Mouse (Mus musculus): ENCODE measurements around the gene Hecw2. TPM values are rescaled to one million over a fixed set of nuclear protein-coding genes. Genes with fewer than 3 reads are reported as not detected.

Gene Hecw2
- polyA plus RNA-seq, 1 experiment from 2014 or later = 2.2 TPM

GRCm38 (mm10) chr1:53773994-53774393, 421.0 kb downstream of the Hecw2 start:
- CTCF ChIA-PET = interaction anchor here (1.1 to 1.7 kb wide), 4 partner anchors 9 to 90 kb away, joined by 3 read pairs; no protein-coding TSS in a partner anchor
- no peaks in the 10 kb centered on the region for H3K27me3 ChIP-seq
- DNase-seq (ENCODE audit: low read depth, low spot score) (no peak), ATAC-seq (no peak)
- no peak for TF ChIP-seq CTCF (IDR thresholded peaks at IDR 0.05)
- POLR2A ChIA-PET = no interaction called here
- in situ Hi-C loops (cut with MboI; ENCODE audit: low pct_unique_long_range_greater_than_20kb) = loop anchor here (5.0 kb wide), 1 partner anchor 52 kb away; no protein-coding TSS in a partner anchor

GRCm38 (mm10) chr1:53772967-53773366, 422.0 kb downstream of the Hecw2 start:
- no peak for DNase-seq (ENCODE audit: low read depth, low spot score)
- TF ChIP-seq CTCF (IDR thresholded peaks at IDR 0.05) = no peak
- POLR2A ChIA-PET = no interaction called here
- ATAC-seq = no peak
- CTCF ChIA-PET = interaction anchor here (0.7 to 1.4 kb wide), 4 partner anchors 9 to 45 kb away, joined by 3 read pairs; no protein-coding TSS in a partner anchor
- H3K27me3 ChIP-seq = no peaks in the 10 kb centered on the region
- in situ Hi-C loops (cut with MboI; ENCODE audit: low pct_unique_long_range_greater_than_20kb) = loop anchor here (5.0 kb wide), 1 partner anchor 51 kb away; no protein-coding TSS in a partner anchor

DNA sequence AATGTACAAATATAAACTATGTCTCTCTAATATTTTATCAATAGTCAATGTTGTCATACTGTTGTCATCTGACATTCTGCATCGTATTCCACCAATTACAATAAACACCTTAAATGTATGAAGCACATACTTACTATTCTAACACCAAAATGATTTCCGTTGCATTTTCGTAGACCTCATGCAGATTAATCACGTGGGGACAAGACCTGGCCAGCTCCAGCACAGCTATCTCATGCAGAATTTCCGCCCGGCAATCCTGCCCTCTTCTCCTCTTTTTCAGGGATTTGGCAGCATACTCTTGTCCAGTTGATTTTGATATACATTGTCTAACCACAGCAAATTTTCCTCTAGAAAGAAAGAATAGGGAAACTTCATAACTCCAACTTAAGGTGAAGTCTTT, 423.5 kb downstream of the Hecw2 start:
- ATAC-seq (no peak), DNase-seq (ENCODE audit: low read depth, low spot score) (no peak)
- no peaks in the 10 kb centered on the region for H3K27me3 ChIP-seq
- in situ Hi-C loops (cut with MboI; ENCODE audit: low pct_unique_long_range_greater_than_20kb) = loop anchor here (5.0 kb wide), 1 partner anchor 49 kb away; no protein-coding TSS in a partner anchor
- POLR2A ChIA-PET = interaction anchor here (0.8 kb wide), 1 partner anchor 449 kb away, joined by 3 read pairs; no protein-coding TSS in a partner anchor
- no peak for TF ChIP-seq CTCF (IDR thresholded peaks at IDR 0.05)
- CTCF ChIA-PET = interaction anchor here (1.5 kb wide), 1 partner anchor 8 kb away, joined by 3 read pairs; no protein-coding TSS in a partner anchor

DNA sequence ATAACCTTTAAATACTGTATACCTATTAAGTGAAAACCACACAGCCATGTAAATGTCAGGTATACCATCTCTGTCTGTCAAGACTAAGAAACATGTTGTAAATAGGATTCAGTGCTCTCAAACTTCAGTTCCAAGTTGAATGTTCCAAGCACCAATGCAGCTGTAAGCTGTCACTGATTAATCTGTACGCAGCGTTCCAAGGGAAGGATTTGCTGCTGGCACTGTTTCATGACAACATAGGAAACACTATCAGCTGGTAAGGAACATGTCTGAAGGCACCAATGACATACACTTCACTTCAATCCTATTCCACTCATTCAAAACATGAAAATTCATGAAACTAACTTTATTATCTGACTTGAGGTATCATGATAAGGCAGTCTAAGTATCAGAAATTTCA, 428.9 kb downstream of the Hecw2 start:
- ChIA-PET CTCF (no interaction called here), POLR2A (no interaction called here)
- DNase-seq (ENCODE audit: low read depth, low spot score) = no peak
- no peak for TF ChIP-seq CTCF (IDR thresholded peaks at IDR 0.05)
- in situ Hi-C loops (cut with MboI; ENCODE audit: low pct_unique_long_range_greater_than_20kb) = no loop called here
- ATAC-seq = no peak
- H3K27me3 ChIP-seq = no peaks in the 10 kb centered on the region

DNA sequence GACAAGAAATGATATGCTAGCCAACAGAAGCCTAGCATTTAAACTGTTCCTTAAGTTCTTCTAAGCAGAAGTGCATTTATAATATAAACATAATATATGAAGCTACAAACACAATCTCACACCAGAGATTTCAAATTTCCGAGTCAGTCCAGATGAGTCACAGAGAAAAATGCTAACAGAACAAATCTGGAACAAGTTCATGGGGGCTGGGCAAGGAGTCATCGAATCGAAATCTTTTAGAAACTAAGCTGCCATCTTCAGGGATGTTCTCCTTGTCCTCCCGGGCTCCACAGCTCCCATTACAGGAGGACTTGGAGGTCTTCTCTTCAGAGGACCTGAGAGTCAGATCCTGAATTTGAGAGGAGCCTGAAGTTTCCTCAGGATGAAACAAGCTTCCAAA, 437.7 kb downstream of the Hecw2 start:
- ATAC-seq = no peak
- no peak for DNase-seq (ENCODE audit: low read depth, low spot score)
- in situ Hi-C loops (cut with MboI; ENCODE audit: low pct_unique_long_range_greater_than_20kb) = no loop called here
- ChIA-PET CTCF (interaction anchor here (1.2 kb wide), 1 partner anchor 29 kb away, joined by 3 read pairs; no protein-coding TSS in a partner anchor), POLR2A (interaction anchor here (0.6 kb wide), 1 partner anchor 127 kb away, joined by 4 read pairs; no protein-coding TSS in a partner anchor)
- no peak for TF ChIP-seq CTCF (IDR thresholded peaks at IDR 0.05)
- no peaks in the 10 kb centered on the region for H3K27me3 ChIP-seq

Other genes with a start within 250 kb of the Hecw2 start
- 0.59 TPM for gene Ccdc150, start 55.5 kb upstream of the Hecw2 start, polyA plus RNA-seq (2021)
- 23.7 TPM for gene Gtf3c3, start 243.8 kb upstream of the Hecw2 start, polyA plus RNA-seq (2021)